Mouse (Mus musculus): Measurements from ENCODE around the gene Rassf1. TPM values are rescaled to one million over a fixed set of nuclear protein-coding genes. Genes with fewer than 3 reads are reported as not detected.

Rassf1 gene
- total RNA-seq, 1 experiment = 41.4 TPM

- DNase-seq (ENCODE audit: low read depth, low spot score) = no peak
- TF ChIP-seq ZNF384 (IDR thresholded peaks at IDR 0.05; ENCODE audit: low read depth, low read length) (no peak), MAFK (IDR thresholded peaks at IDR 0.05; ENCODE audit: insufficient read depth, low read depth, low read length) (no peak), CHD2 (IDR thresholded peaks at IDR 0.05; ENCODE audit: low read depth, low read length) (no peak), HCFC1 (IDR thresholded peaks at IDR 0.05; ENCODE audit: borderline replicate concordance, insufficient read depth, low read length) (no peak), ZC3H11A (IDR thresholded peaks at IDR 0.05; ENCODE audit: borderline replicate concordance, low read depth, low read length) (no peak)
- Histone ChIP-seq H3K9ac (ENCODE audit: insufficient read depth, low read depth, low read length, poor library complexity, severe bottlenecking) (no peak overlapping the region), H3K36me3 (ENCODE audit: control insufficient read depth, insufficient read depth, low read length, poor library complexity, severe bottlenecking) (peaks cover 11% of the 10 kb centered on the region; the same call in 1 of the 2 replicates), H3K9me3 (ENCODE audit: control insufficient read depth, insufficient read depth, low read depth, low read length) (no peaks in the 10 kb centered on the region), H3K4me3 (ENCODE audit: insufficient read depth in 1 of 2, low read depth in 1 of 2, low read length in 2 of 2, poor library complexity in 1 of 2, severe bottlenecking in 1 of 2) (no peak overlapping the region), H3K4me1 (ENCODE audit: control insufficient read depth in 2 of 2, insufficient read depth in 2 of 2, low read length in 2 of 2, poor library complexity in 1 of 2) (peaks cover 0 to 16% of the 10 kb centered on the region in 2 experiments; a peak in 3 of 4 replicates), H3K27ac (ENCODE audit: insufficient read depth, low read depth, low read length, poor library complexity, severe bottlenecking) (no peak overlapping the region)
- in situ Hi-C loops (cut with MboI; ENCODE audit: low sequenced_read_pairs in 2 of 2, unreplicated experiment in 2 of 2) = no loop called here
Measured at GRCm38 (mm10) chr9:107544196-107544700, 7.1 kb upstream of the Rassf1 start.

- Histone ChIP-seq H3K9me3 (ENCODE audit: control insufficient read depth, insufficient read depth, low read depth, low read length) (no peaks in the 10 kb centered on the region), H3K36me3 (ENCODE audit: control insufficient read depth, insufficient read depth, low read length, poor library complexity, severe bottlenecking) (peaks cover 9% of the 10 kb centered on the region; the same call in 1 of the 2 replicates), H3K4me3 (ENCODE audit: insufficient read depth in 1 of 2, low read depth in 1 of 2, low read length in 2 of 2, poor library complexity in 1 of 2, severe bottlenecking in 1 of 2) (no peak overlapping the region), H3K9ac (ENCODE audit: insufficient read depth, low read depth, low read length, poor library complexity, severe bottlenecking) (no peak overlapping the region), H3K4me1 (ENCODE audit: control insufficient read depth in 2 of 2, insufficient read depth in 2 of 2, low read length in 2 of 2, poor library complexity in 1 of 2) (peaks cover 0 to 18% of the 10 kb centered on the region in 2 experiments; a peak in 3 of 4 replicates), H3K27ac (ENCODE audit: insufficient read depth, low read depth, low read length, poor library complexity, severe bottlenecking) (no peak overlapping the region)
- in situ Hi-C loops (cut with MboI; ENCODE audit: low sequenced_read_pairs in 2 of 2, unreplicated experiment in 2 of 2) = no loop called here
- TF ChIP-seq HCFC1 (IDR thresholded peaks at IDR 0.05; ENCODE audit: borderline replicate concordance, insufficient read depth, low read length) (no peak), ZC3H11A (IDR thresholded peaks at IDR 0.05; ENCODE audit: borderline replicate concordance, low read depth, low read length) (no peak), CHD2 (IDR thresholded peaks at IDR 0.05; ENCODE audit: low read depth, low read length) (no peak), ZNF384 (IDR thresholded peaks at IDR 0.05; ENCODE audit: low read depth, low read length) (no peak), MAFK (IDR thresholded peaks at IDR 0.05; ENCODE audit: insufficient read depth, low read depth, low read length) (no peak)
- no peak for DNase-seq (ENCODE audit: low read depth, low spot score)
Measured at GRCm38 (mm10) chr9:107544729-107545128, 6.6 kb upstream of the Rassf1 start.

GRCm38 (mm10) chr9:107545199-107545598 lies 6.2 kb upstream of the Rassf1 start:
- DNase-seq (ENCODE audit: low read depth, low spot score) = no peak
- no peak for TF ChIP-seq HCFC1 (IDR thresholded peaks at IDR 0.05; ENCODE audit: borderline replicate concordance, insufficient read depth, low read length)
- no peak for TF ChIP-seq ZC3H11A (IDR thresholded peaks at IDR 0.05; ENCODE audit: borderline replicate concordance, low read depth, low read length)
- TF ChIP-seq MAFK (IDR thresholded peaks at IDR 0.05; ENCODE audit: insufficient read depth, low read depth, low read length) = no peak
- TF ChIP-seq CHD2 (IDR thresholded peaks at IDR 0.05; ENCODE audit: low read depth, low read length) = no peak
- TF ChIP-seq ZNF384 (IDR thresholded peaks at IDR 0.05; ENCODE audit: low read depth, low read length) = no peak
- no peak overlapping the region for H3K9ac ChIP-seq (ENCODE audit: insufficient read depth, low read depth, low read length, poor library complexity, severe bottlenecking)
- H3K27ac ChIP-seq (ENCODE audit: insufficient read depth, low read depth, low read length, poor library complexity, severe bottlenecking) = no peak overlapping the region
- no peak overlapping the region for H3K4me3 ChIP-seq (ENCODE audit: insufficient read depth in 1 of 2, low read depth in 1 of 2, low read length in 2 of 2, poor library complexity in 1 of 2, severe bottlenecking in 1 of 2)
- H3K36me3 ChIP-seq (ENCODE audit: control insufficient read depth, insufficient read depth, low read length, poor library complexity, severe bottlenecking) = peaks cover 6% of the 10 kb centered on the region; the same call in 1 of the 2 replicates
- in situ Hi-C loops (cut with MboI; ENCODE audit: low sequenced_read_pairs in 2 of 2, unreplicated experiment in 2 of 2) = no loop called here
- H3K4me1 ChIP-seq (ENCODE audit: control insufficient read depth in 2 of 2, insufficient read depth in 2 of 2, low read length in 2 of 2, poor library complexity in 1 of 2) = peaks cover 0 to 18% of the 10 kb centered on the region in 2 experiments; a peak in 3 of 4 replicates
- H3K9me3 ChIP-seq (ENCODE audit: control insufficient read depth, insufficient read depth, low read depth, low read length) = no peaks in the 10 kb centered on the region

- in situ Hi-C loops (cut with MboI; ENCODE audit: low sequenced_read_pairs in 2 of 2, unreplicated experiment in 2 of 2) = no loop called here
- H3K27ac ChIP-seq (ENCODE audit: insufficient read depth, low read depth, low read length, poor library complexity, severe bottlenecking) = no peak overlapping the region
- peaks cover 6% of the 10 kb centered on the region; the same call in 1 of the 2 replicates for H3K36me3 ChIP-seq (ENCODE audit: control insufficient read depth, insufficient read depth, low read length, poor library complexity, severe bottlenecking)
- no peak overlapping the region for H3K4me3 ChIP-seq (ENCODE audit: insufficient read depth in 1 of 2, low read depth in 1 of 2, low read length in 2 of 2, poor library complexity in 1 of 2, severe bottlenecking in 1 of 2)
- TF ChIP-seq MAFK (IDR thresholded peaks at IDR 0.05; ENCODE audit: insufficient read depth, low read depth, low read length) (no peak), HCFC1 (IDR thresholded peaks at IDR 0.05; ENCODE audit: borderline replicate concordance, insufficient read depth, low read length) (no peak)
- peaks cover 0 to 20% of the 10 kb centered on the region in 2 experiments; a peak in 3 of 4 replicates for H3K4me1 ChIP-seq (ENCODE audit: control insufficient read depth in 2 of 2, insufficient read depth in 2 of 2, low read length in 2 of 2, poor library complexity in 1 of 2)
- no peak overlapping the region for H3K9ac ChIP-seq (ENCODE audit: insufficient read depth, low read depth, low read length, poor library complexity, severe bottlenecking)
- no peaks in the 10 kb centered on the region for H3K9me3 ChIP-seq (ENCODE audit: control insufficient read depth, insufficient read depth, low read depth, low read length)
- no peak for DNase-seq (ENCODE audit: low read depth, low spot score)
Measured at GRCm38 (mm10) chr9:107545602-107546001, 5.8 kb upstream of the Rassf1 start.

Measured in ES-E14 (cell line).